Mouse (Mus musculus) forebrain, postnatal 0 days (tissue): Measurements from ENCODE around the gene 4930579G24Rik. TPM values are rescaled to one million over a fixed set of nuclear protein-coding genes. Genes with fewer than 3 reads are reported as not detected.

ENCODE experiments used
- ATAC-seq: fragments of 200-750 bp; cut with Nextera tagmentation; 2 replicates; pipeline ENCODE4 v1.8.0; 2017; ENCODE audit warnings: mild to moderate bottlenecking, moderate library complexity
- DNase-seq: peaks from one replicate; pipeline ENCODE4 v3.0.0-alpha.2; 2015
- H3K27ac ChIP-seq: fragments of 300-500 bp; sonication (generic); 2 replicates; pipeline ENCODE4 v1.5.1; 2014; ENCODE audit warnings: low read depth, mild to moderate bottlenecking, antibody characterized with exemption, low read length, moderate library complexity, mixed read lengths
- H3K27me3 ChIP-seq: fragments of 300-500 bp; sonication (generic); 2 replicates; pipeline ENCODE4 v1.6.1; 2014; ENCODE audit warnings: mild to moderate bottlenecking, low read length, mixed read lengths; ENCODE audit not compliant: insufficient read depth
- H3K36me3 ChIP-seq: fragments of 300-500 bp; sonication (generic); 2 replicates; pipeline ENCODE4 v1.6.1; 2014; ENCODE audit warnings: mild to moderate bottlenecking, moderate library complexity; ENCODE audit not compliant: insufficient read depth
- H3K4me1 ChIP-seq: fragments of 300-500 bp; sonication (generic); 2 replicates; pipeline ENCODE4 v1.6.1; 2014; ENCODE audit warnings: antibody characterized with exemption; ENCODE audit not compliant: insufficient read depth
- H3K4me2 ChIP-seq: fragments of 300-500 bp; sonication (generic); 2 replicates; pipeline ENCODE4 v1.6.1; 2014; ENCODE audit warnings: low read depth, mild to moderate bottlenecking, moderate library complexity
- H3K4me3 ChIP-seq: fragments of 300-500 bp; sonication (generic); 2 replicates; pipeline ENCODE4 v1.5.1; 2014; ENCODE audit warnings: low read depth, low read length, mixed read lengths
- H3K9ac ChIP-seq: fragments of 300-500 bp; sonication (generic); 2 replicates; pipeline ENCODE4 v1.6.1; 2014; ENCODE audit warnings: mild to moderate bottlenecking
- H3K9me3 ChIP-seq: fragments of 300-500 bp; sonication (generic); 2 replicates; pipeline ENCODE4 v1.6.1; 2016; ENCODE audit warnings: low read length
- CTCF ChIP-seq: sonication (generic); IDR thresholded peaks from 2 replicates; pipeline ENCODE4 v1.5.1; 2016; ENCODE audit warnings: antibody characterized with exemption, control low read depth, low read depth
- WGBS: fragments of 180-500 bp; shearing (Covaris S2); extraction: QIAGEN DNeasy Blood & Tissue Kit; methylation state at CpG from one replicate; pipeline ENCODE4 v1.1.7; 2014; 5-methylcytosine and 5-hydroxymethylcytosine counted together
- polyA plus RNA-seq: library from polyadenylated mRNA; unstranded; fragments of >200 nt; fragmentation: Nextera tagmentation; extraction: Ambion mirVana; gene quantifications from 2 replicates; pipeline ENCODE4 v1.2.1, GENCODE M21; 2015
- total RNA-seq: library from RNA; depleted of rRNA; stranded (reverse); fragments of >200 nt; gene quantifications from 2 replicates; pipeline ENCODE4 v1.2.3, GENCODE M21; 2014; rRNA removed

4930579G24Rik gene
- total and polyA plus RNA-seq, 2 experiments from 2014 or later = 4.1 to 4.5 TPM

DNA sequence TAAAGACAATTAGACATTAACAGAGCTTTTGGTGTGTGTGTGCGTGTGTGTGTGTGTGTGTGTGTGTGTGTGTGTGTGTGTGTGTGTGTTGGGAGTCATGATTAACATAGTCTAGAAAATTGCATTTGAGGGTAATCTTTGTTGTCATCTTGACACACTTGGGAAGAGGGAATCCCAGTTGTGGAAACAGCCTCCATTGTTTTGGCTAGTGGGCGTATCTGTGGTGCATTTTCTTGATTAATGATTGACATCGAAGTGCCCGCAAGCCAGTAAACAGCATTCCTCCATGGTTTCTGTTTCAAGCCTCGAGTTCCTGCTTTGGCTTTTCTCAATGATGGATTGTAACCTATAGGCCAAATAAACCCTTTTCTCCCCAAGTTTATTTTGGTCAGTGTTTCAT, 27.8 kb downstream of the 4930579G24Rik start:
- H3K4me1 ChIP-seq = no peaks in the 10 kb centered on the region
- no peak for TF ChIP-seq CTCF
- WGBS = 71% methylated on average over 5 of the region's 5 CpGs
- no peaks in the 10 kb centered on the region for H3K27me3 ChIP-seq
- H3K4me2 ChIP-seq = no peak overlapping the region
- DNase-seq (no peak), ATAC-seq (no peak)
- H3K4me3 ChIP-seq = no peak overlapping the region
- H3K9me3 ChIP-seq = no peaks in the 10 kb centered on the region
- H3K27ac ChIP-seq = no peak overlapping the region
- H3K36me3 ChIP-seq = no peaks in the 10 kb centered on the region
- no peak overlapping the region for H3K9ac ChIP-seq

DNA sequence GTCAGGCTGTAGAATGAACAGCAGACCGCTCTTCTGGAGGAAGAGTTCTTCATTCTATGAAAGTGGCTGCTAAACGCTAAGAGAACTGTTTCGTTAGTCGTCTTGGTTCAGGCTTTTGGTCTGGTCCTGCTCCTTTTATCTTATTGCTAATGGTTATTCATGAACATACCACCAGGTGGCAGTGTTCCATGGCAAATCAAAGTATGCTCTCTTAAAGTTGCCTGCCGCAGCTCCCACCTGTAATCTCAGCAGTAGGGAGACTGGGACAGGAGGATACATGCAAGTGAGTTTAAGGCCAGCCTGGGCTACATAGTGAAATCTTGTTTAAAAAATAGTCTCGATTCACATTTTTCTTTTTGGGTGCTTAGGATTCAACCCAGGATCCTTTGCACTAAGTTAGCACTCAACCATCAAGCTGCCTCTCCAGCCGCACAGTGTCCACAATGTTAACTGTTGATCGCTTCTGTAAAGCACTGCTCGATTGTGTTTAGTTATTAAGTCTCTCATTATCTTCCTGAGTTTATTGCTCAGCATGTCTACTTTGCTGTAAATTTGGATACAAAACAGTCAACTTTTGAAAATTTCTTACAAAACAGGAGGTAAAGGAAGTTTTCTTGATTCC, 36.0 kb downstream of the 4930579G24Rik start:
- H3K9ac ChIP-seq = no peak overlapping the region
- H3K9me3 ChIP-seq = no peaks in the 10 kb centered on the region
- 35% methylated on average over 9 of the region's 9 CpGs for WGBS
- peak; percentile 83 for DNase-seq
- no peak overlapping the region for H3K4me3 ChIP-seq
- no peak overlapping the region for H3K4me2 ChIP-seq
- no peaks in the 10 kb centered on the region for H3K36me3 ChIP-seq
- H3K4me1 ChIP-seq = no peaks in the 10 kb centered on the region
- ATAC-seq = peak; percentile 82
- no peak overlapping the region for H3K27ac ChIP-seq
- peak; percentile 88 for TF ChIP-seq CTCF
- H3K27me3 ChIP-seq = no peaks in the 10 kb centered on the region

DNA sequence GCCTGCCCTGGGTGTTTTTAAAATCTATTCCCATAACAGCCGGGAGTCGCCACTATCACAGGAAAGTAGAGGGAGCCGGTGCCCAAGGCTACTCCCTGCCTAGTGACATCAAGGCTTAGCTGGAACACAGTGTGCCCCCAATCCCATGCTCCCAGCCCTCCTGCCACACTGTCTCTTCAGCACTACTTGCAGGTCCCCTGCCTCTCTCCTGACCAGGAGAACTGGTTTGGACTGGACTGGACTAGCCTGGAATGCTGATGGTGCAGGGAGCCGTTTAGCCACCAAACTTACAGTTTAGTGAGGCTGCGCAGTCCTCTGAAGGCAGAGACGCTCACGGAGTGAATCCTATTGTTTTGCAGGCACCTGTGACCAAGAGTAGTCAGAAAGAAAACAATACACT, 41.7 kb downstream of the 4930579G24Rik start:
- Histone ChIP-seq H3K4me1 (no peaks in the 10 kb centered on the region), H3K27ac (no peak overlapping the region), H3K9ac (no peak overlapping the region), H3K4me2 (no peak overlapping the region), H3K9me3 (no peaks in the 10 kb centered on the region), H3K27me3 (no peaks in the 10 kb centered on the region), H3K4me3 (no peak overlapping the region), H3K36me3 (no peaks in the 10 kb centered on the region)
- ATAC-seq (no peak), DNase-seq (no peak)
- TF ChIP-seq CTCF = no peak
- 85% methylated on average over 7 of the region's 7 CpGs for WGBS

DNA sequence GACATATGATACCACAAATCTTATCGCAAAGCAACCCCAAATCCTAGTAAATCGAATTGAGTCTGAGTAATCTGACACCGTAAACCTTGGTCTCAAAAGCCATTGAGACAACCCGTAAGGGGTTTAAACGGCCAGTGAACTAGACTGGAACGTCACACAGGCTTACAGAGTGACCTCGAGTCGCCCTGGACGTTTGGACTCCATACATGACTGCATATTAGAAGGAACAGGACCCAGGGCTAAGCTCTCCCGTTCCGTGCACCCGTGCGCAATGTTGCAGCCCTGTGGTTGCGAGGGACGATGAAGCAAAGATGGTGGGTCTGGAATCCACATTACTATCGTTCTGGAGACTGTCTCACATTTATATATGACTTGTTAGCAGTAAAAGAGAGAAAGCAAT, 43.3 kb downstream of the 4930579G24Rik start:
- H3K9me3 ChIP-seq = no peaks in the 10 kb centered on the region
- H3K36me3 ChIP-seq = no peaks in the 10 kb centered on the region
- 78% methylated on average over 16 of the region's 16 CpGs for WGBS
- no peak overlapping the region for H3K9ac ChIP-seq
- ATAC-seq (no peak), DNase-seq (no peak)
- H3K4me3 ChIP-seq = no peak overlapping the region
- no peak overlapping the region for H3K27ac ChIP-seq
- no peaks in the 10 kb centered on the region for H3K27me3 ChIP-seq
- no peak overlapping the region for H3K4me2 ChIP-seq
- TF ChIP-seq CTCF = no peak
- H3K4me1 ChIP-seq = no peaks in the 10 kb centered on the region

DNA sequence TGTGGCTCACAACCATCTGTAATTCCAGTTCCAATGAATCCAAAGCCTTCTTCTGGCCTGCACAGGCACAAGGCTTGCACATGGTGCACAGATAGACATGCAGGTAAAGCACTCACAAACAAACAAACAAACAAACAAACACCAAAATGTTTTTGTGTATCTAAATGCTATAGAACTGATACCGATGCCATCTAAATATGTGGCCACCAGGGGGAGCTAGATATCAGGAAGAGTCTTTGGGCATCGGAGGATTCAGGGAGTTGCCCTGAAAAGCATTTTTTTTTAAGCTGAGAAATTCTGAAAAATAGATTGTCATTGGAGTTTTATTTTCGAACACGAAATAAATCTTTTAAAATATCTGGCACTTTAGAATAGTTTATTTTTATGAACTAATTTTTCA, 44.2 kb downstream of the 4930579G24Rik start:
- 21% methylated on average over 4 of the region's 4 CpGs for WGBS
- peak; percentile 86 for TF ChIP-seq CTCF
- Histone ChIP-seq H3K27me3 (no peaks in the 10 kb centered on the region), H3K27ac (no peak overlapping the region), H3K36me3 (no peaks in the 10 kb centered on the region), H3K9ac (no peak overlapping the region), H3K4me1 (no peaks in the 10 kb centered on the region), H3K4me3 (no peak overlapping the region), H3K9me3 (no peaks in the 10 kb centered on the region), H3K4me2 (no peak overlapping the region)
- DNase-seq = peak; percentile 85
- ATAC-seq = no peak

DNA sequence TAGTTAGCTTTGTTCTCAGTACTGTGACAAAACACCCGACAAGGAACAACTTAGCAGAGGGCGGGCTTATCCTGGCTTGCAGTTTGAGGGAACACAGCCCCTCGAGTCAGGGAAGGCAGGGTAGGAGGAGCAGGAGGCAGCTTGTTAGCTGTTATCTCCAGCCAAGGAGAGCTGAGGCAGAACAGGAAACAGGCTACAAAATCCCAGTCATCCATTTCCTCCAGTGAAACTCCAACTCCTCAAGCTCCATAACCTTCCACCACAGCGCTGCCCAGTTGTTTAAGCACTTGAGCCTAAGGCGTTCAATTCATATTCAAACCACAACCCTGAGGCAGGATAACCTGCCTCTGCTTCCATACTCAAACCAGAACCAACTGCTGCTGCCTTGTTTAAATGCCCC, 45.8 kb downstream of the 4930579G24Rik start:
- Histone ChIP-seq H3K9me3 (no peaks in the 10 kb centered on the region), H3K4me1 (no peaks in the 10 kb centered on the region), H3K27me3 (no peaks in the 10 kb centered on the region), H3K36me3 (no peaks in the 10 kb centered on the region), H3K4me2 (no peak overlapping the region), H3K27ac (no peak overlapping the region), H3K9ac (no peak overlapping the region), H3K4me3 (no peak overlapping the region)
- no peak for ATAC-seq
- no peak for TF ChIP-seq CTCF
- WGBS = 86% methylated on average over 5 of the region's 5 CpGs
- DNase-seq = no peak

DNA sequence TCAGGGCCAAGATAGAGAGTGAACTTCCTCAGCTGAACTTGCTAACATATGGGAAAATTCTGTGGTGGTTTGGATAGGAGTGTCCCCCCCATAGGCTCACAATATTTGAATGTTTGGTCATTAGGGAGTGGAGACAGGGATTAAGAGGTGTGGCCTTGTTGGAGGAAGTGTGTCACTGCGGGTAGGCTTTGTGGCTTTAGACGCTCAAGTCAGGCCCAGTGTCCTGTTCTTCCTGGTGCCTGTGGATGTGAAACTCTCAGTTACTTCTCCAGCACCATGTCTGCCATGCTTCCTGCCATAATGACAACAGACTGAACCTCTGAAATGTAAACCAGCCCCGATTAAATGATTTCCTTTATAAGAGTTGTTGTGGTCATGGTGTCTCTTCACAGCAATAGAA, 47.5 kb downstream of the 4930579G24Rik start:
- Histone ChIP-seq H3K4me3 (no peak overlapping the region), H3K4me2 (no peak overlapping the region), H3K9ac (no peak overlapping the region), H3K27ac (no peak overlapping the region), H3K4me1 (no peaks in the 10 kb centered on the region), H3K36me3 (no peaks in the 10 kb centered on the region), H3K27me3 (no peaks in the 10 kb centered on the region), H3K9me3 (no peaks in the 10 kb centered on the region)
- ATAC-seq = no peak
- no peak for DNase-seq
- 92% methylated on average over 3 of the region's 3 CpGs for WGBS
- TF ChIP-seq CTCF = no peak

Other genes with a start within 250 kb of the 4930579G24Rik start
- gene Fnip2, start 61.3 kb upstream of the 4930579G24Rik start, total RNA-seq = 31.2 and 37.7 TPM in 2 replicates
- 3.1 and 5.1 TPM in 2 replicates for gene Fnip2, start 61.3 kb upstream of the 4930579G24Rik start, polyA plus RNA-seq
- gene Ppid, start 37.7 kb upstream of the 4930579G24Rik start, total RNA-seq = 90.5 and 106 TPM in 2 replicates
- 132 and 135 TPM in 2 replicates for gene Ppid, start 37.7 kb upstream of the 4930579G24Rik start, polyA plus RNA-seq
- gene Etfdh, start 421 bp downstream of the 4930579G24Rik start, total RNA-seq = 28.5 and 29.5 TPM in 2 replicates
- gene Etfdh, start 421 bp downstream of the 4930579G24Rik start, polyA plus RNA-seq = 36.4 and 38.9 TPM in 2 replicates
- gene Rxfp1, start 108.8 kb downstream of the 4930579G24Rik start, total RNA-seq = 1.8 and 3.5 TPM in 2 replicates
- gene Rxfp1, start 108.8 kb downstream of the 4930579G24Rik start, polyA plus RNA-seq = 0.44 and 0.58 TPM in 2 replicates
- gene Tmem144, start 223.7 kb downstream of the 4930579G24Rik start, total RNA-seq = 1.00 and 1.2 TPM in 2 replicates
- 1.4 and 2.6 TPM in 2 replicates for gene Tmem144, start 223.7 kb downstream of the 4930579G24Rik start, polyA plus RNA-seq